Mouse (Mus musculus) E14TG2a.4 (cell line): Measurements from ENCODE around the gene Lrig2.
"Not testable (repeated sequence)": the region's sequence is repeated elsewhere in the genome, so short reads cannot be mapped to it uniquely, and the experiment has no call there.

Experiments used
- H3K27me3 ChIP-seq: 2 replicates; pipeline ENCODE4 v1.6.1; 2014; ENCODE audit warnings: low read length, control low read depth; ENCODE audit not compliant: insufficient read depth
- H3K36me3 ChIP-seq: 2 replicates; pipeline ENCODE4 v1.6.1; 2014; ENCODE audit warnings: low read length, control low read depth; ENCODE audit not compliant: insufficient read depth
- H3K4me1 ChIP-seq: replicated peaks from 2 replicates; pipeline ENCODE4 v1.6.1; 2014; ENCODE audit warnings: low read depth, low read length, control low read depth
- H3K4me3 ChIP-seq: replicated peaks from 2 replicates; pipeline ENCODE4 v1.5.1; 2014; ENCODE audit warnings: mild to moderate bottlenecking, low read length
- H3K9me3 ChIP-seq: 2 replicates; pipeline ENCODE4 v1.6.1; 2014; ENCODE audit warnings: low read length, control low read depth
- CTCF ChIP-seq: conservative IDR thresholded peaks from 2 replicates; pipeline ENCODE4 v1.5.1; 2014; ENCODE audit warnings: low read length
- NANOG ChIP-seq: IDR thresholded peaks from 2 replicates; pipeline ENCODE4 v1.6.1; 2014; ENCODE audit warnings: borderline replicate concordance, low read length, mixed read lengths
- POU5F1 ChIP-seq: IDR thresholded peaks from 2 replicates; pipeline ENCODE4 v1.6.1; 2014; ENCODE audit warnings: low read length, borderline replicate concordance

The Lrig2 gene

GRCm38 (mm10) chr3:104431848-104432159 lies 79.9 kb downstream of the Lrig2 start:
- Histone ChIP-seq H3K4me3 (no peak overlapping the region), H3K27me3 (no peaks in the 10 kb centered on the region), H3K36me3 (no peaks in the 10 kb centered on the region), H3K4me1 (peaks cover 20% of the 10 kb centered on the region), H3K9me3 (no peaks in the 10 kb centered on the region)
- no peak for TF ChIP-seq POU5F1
- no peak for TF ChIP-seq CTCF
- TF ChIP-seq NANOG: no peak

GRCm38 (mm10) chr3:104431156-104431847 lies 80.4 kb downstream of the Lrig2 start:
- no peaks in the 10 kb centered on the region for H3K36me3 ChIP-seq
- TF ChIP-seq NANOG (no peak), CTCF (no peak), POU5F1 (no peak)
- no peak overlapping the region for H3K4me3 ChIP-seq
- no peaks in the 10 kb centered on the region for H3K27me3 ChIP-seq
- H3K9me3 ChIP-seq: no peaks in the 10 kb centered on the region
- H3K4me1 ChIP-seq: peaks cover 20% of the 10 kb centered on the region

GRCm38 (mm10) chr3:104427354-104427753 lies 84.4 kb downstream of the Lrig2 start:
- not testable (repeated sequence) for H3K27me3 ChIP-seq, H3K4me3 ChIP-seq, H3K36me3 ChIP-seq, H3K9me3 ChIP-seq
- H3K4me1 ChIP-seq: peaks cover 13% of the 10 kb centered on the region

- peaks cover 17% of the 10 kb centered on the region for H3K9me3 ChIP-seq
- H3K4me1 ChIP-seq: 0 out of 2 replicates have a peak, but pooled peaks cover 2% of the 10 kb centered on the region
- no peaks in the 10 kb centered on the region for H3K27me3 ChIP-seq
- no peaks in the 10 kb centered on the region for H3K36me3 ChIP-seq
- TF ChIP-seq NANOG (no peak), POU5F1 (no peak), CTCF (no peak)
- H3K4me3 ChIP-seq: peak overlapping the region; percentile 29
These were observed 87.4 kb downstream of the Lrig2 start for GRCm38 (mm10) chr3:104424346-104424745.

- TF ChIP-seq NANOG: no peak
- H3K4me3 ChIP-seq: no peak overlapping the region
These were observed 90.8 kb downstream of the Lrig2 start for GRCm38 (mm10) chr3:104420929-104421328.

GRCm38 (mm10) chr3:104419990-104420389 lies 91.7 kb downstream of the Lrig2 start:
- H3K4me3 ChIP-seq: no peak overlapping the region
- no peaks in the 10 kb centered on the region for H3K27me3 ChIP-seq
- no peaks in the 10 kb centered on the region for H3K36me3 ChIP-seq
- TF ChIP-seq POU5F1 (no peak), CTCF (no peak), NANOG (no peak)
- H3K9me3 ChIP-seq: peaks cover 48% of the 10 kb centered on the region
- 0 out of 2 replicates have a peak, but pooled peaks cover 2% of the 10 kb centered on the region for H3K4me1 ChIP-seq

More at GRCm38 (mm10) chr3:104420929-104421328, 90.8 kb downstream of the Lrig2 start:
- no peaks in the 10 kb centered on the region for H3K27me3 ChIP-seq
- no peaks in the 10 kb centered on the region for H3K36me3 ChIP-seq
- H3K4me1 ChIP-seq: 0 out of 2 replicates have a peak, but pooled peaks cover 2% of the 10 kb centered on the region
- peaks cover 46% of the 10 kb centered on the region for H3K9me3 ChIP-seq

- no peaks in the 10 kb centered on the region for H3K27me3 ChIP-seq
- H3K4me1 ChIP-seq: no peaks in the 10 kb centered on the region
- H3K9me3 ChIP-seq: peaks cover 48% of the 10 kb centered on the region
- no peaks in the 10 kb centered on the region for H3K36me3 ChIP-seq
- TF ChIP-seq NANOG (no peak), POU5F1 (no peak), CTCF (no peak)
- no peak overlapping the region for H3K4me3 ChIP-seq
These were observed 94.9 kb downstream of the Lrig2 start for GRCm38 (mm10) chr3:104416806-104417205.

- no peaks in the 10 kb centered on the region for H3K27me3 ChIP-seq
- H3K36me3 ChIP-seq: no peaks in the 10 kb centered on the region
- H3K9me3 ChIP-seq: peaks cover 13% of the 10 kb centered on the region
- TF ChIP-seq CTCF (no peak), POU5F1 (no peak), NANOG (no peak)
- no peak overlapping the region for H3K4me3 ChIP-seq
- H3K4me1 ChIP-seq: no peaks in the 10 kb centered on the region
These were observed 99.2 kb downstream of the Lrig2 start for GRCm38 (mm10) chr3:104412482-104412881.

- Histone ChIP-seq H3K36me3 (no peaks in the 10 kb centered on the region), H3K4me1 (no peaks in the 10 kb centered on the region), H3K27me3 (no peaks in the 10 kb centered on the region), H3K4me3 (no peak overlapping the region), H3K9me3 (no peaks in the 10 kb centered on the region)
- no peak for TF ChIP-seq POU5F1
- no peak for TF ChIP-seq CTCF
- no peak for TF ChIP-seq NANOG
These were observed 104.2 kb downstream of the Lrig2 start for GRCm38 (mm10) chr3:104407506-104407905.

- Histone ChIP-seq H3K4me3 (no peak overlapping the region), H3K27me3 (no peaks in the 10 kb centered on the region; the same call in 1 of the 2 replicates), H3K9me3 (no peaks in the 10 kb centered on the region), H3K4me1 (no peaks in the 10 kb centered on the region), H3K36me3 (no peaks in the 10 kb centered on the region)
- no peak for TF ChIP-seq NANOG
- TF ChIP-seq CTCF: no peak
These were observed 108.1 kb downstream of the Lrig2 start for GRCm38 (mm10) chr3:104403582-104403981.
